Mouse (Mus musculus) layer of hippocampus, adult 8-10 months (tissue): ENCODE measurements around the gene Usp44. TPM values are rescaled to one million over a fixed set of nuclear protein-coding genes. Genes with fewer than 3 reads are reported as not detected.
A peak's percentile ranks its signal among the peaks of the same experiment; 100 is the strongest.

Experiments
- DNase-seq, 2 experiments: peaks; one replicate each; pipeline ENCODE4 v3.0.0; 2022; ENCODE audit warnings: low spot score in 2 of 2
- total RNA-seq, 4 experiments: library from RNA; stranded (reverse); gene quantifications; 2 replicates each; pipeline ENCODE4 v1.2.4; 2022

Gene Usp44
- total RNA-seq, 4 experiments from 2014 or later = not detected

- no peak for DNase-seq
Measured at GRCm38 (mm10) chr10:93846706-93847105, 15.4 kb downstream of the Usp44 start.

- no peak for DNase-seq
Measured at GRCm38 (mm10) chr10:93855126-93855525, 23.8 kb downstream of the Usp44 start.

GRCm38 (mm10) chr10:93856095-93856494 lies 24.7 kb downstream of the Usp44 start:
- DNase-seq = no peak

GRCm38 (mm10) chr10:93868401-93868800 lies 37.0 kb downstream of the Usp44 start:
- DNase-seq = no peak

DNA sequence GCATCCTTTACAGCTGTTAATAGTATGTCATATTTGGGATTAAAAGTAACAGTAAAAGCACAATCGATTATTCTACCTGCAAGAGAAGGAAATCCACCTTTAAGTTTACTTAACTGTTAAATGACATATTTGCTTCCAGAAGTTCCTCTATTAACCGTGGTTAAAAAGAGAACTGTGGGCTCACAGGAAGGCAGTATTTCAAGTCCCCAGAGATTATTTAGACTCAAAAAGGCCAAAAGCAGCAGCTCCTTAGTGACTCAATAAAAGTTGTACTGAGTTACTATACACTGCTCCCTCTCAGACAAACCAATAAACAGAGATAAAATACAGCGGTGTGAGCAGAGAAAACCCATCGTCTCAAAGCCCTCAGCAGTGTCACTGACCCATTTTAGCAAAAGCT lies 37.5 kb downstream of the Usp44 start:
- DNase-seq = no peak

DNA sequence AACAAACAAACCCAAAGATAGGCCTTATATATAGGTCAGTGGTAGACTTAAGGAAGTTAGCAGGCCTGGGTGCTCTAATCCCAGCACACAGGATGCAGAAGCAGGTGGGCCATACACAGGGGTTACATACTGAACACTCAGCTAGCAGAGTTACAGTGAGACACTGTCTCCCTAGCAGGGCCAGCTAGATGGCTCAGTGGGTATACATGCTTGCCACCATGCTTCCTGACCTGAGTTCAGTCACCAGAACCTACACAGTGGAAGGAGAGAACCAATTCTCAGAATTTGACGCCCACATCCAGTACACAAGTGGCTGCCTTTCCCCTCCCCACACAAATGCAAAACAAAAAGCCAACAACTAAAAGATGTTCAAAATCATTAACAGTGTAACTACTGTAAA lies 45.4 kb downstream of the Usp44 start:
- DNase-seq = no peak

DNA sequence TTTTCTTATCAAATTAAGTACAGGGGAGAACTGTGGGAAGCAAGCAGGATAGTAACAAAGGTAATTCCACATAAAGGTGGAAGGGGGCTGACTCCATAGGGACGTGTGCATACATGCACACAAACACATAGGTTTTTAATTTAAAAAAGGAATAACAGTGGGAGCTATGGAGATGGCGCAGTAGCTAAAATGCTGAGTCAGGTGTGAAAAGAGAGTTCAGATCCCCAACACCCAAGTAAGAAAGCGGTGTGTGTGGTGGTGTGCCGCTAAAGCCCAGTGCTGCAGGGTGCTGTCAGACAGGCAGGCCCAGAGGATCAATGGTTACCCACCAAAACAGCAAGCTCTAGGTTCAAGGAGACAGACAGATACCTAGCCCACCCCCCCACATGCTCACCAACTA lies 47.4 kb downstream of the Usp44 start:
- DNase-seq = no peak

- DNase-seq = no peak
Measured at GRCm38 (mm10) chr10:93881918-93882317, 50.6 kb downstream of the Usp44 start.

DNA sequence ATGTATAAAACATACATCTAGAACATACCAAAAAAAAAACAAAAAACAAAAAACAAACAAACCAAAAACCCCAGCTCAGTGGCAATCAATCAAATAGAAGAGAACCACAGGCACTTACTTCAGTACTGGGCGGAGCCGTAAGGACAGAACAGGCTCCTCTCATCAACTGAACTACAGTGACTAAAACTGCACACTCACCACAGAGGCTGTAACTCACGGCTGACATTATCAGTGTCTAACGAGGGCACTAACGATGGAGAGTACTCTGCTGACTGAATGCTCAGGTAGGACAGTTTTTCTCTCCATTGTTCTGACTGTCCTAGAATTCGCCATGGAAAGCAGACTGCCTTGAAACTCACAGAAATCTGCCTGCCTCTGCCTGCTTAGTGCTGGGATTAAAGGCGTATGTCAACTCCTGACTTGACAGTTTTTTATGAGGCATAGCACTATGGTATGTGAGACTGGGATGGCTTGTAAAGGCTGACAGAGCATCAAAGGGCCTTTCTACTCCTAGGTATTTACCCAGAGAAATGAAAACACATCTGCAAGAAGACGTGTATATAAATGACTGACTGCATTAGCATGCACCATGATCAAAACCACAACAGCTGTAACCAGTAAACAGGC lies 51.5 kb downstream of the Usp44 start:
- DNase-seq = no peak

GRCm38 (mm10) chr10:93885839-93886477 lies 54.6 kb downstream of the Usp44 start:
- DNase-seq = no peak

GRCm38 (mm10) chr10:93888590-93888934 lies 57.2 kb downstream of the Usp44 start:
- DNase-seq = no peak

DNA sequence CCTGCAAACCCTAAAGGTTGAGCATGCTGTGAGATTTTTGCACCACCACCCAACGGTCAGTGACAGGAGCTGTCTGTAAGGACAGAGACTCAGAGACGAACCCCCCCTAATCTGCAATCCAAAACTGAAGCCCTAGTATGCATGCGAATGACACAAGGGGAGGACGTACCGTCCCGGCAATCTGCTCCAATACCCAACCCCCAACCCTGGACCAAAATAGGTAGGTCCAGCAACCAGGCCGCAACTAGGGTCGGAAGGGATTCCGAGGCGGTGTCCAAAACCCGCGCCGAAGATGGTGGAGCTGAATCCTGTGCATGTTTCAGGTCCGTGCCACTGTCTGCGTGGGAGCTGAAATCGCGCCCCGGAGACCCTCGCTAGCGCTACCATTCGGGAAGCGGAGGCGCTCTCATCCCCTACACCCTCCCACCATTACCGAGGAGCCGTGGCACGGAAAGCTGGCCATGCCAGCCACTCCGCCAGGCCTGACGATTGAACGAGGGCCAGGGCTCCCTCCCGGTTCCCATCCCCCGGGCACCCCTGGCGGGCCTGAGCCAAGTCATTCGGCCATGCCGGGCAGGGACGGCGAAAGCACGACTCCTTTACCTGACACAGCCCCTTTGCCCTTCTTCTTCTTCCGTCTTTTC lies 57.7 kb downstream of the Usp44 start:
- peak; percentile 26 to 35 for DNase-seq

- peak; percentile 70 to 85 for DNase-seq
Measured at GRCm38 (mm10) chr10:93889579-93889950, 58.2 kb downstream of the Usp44 start.

DNA sequence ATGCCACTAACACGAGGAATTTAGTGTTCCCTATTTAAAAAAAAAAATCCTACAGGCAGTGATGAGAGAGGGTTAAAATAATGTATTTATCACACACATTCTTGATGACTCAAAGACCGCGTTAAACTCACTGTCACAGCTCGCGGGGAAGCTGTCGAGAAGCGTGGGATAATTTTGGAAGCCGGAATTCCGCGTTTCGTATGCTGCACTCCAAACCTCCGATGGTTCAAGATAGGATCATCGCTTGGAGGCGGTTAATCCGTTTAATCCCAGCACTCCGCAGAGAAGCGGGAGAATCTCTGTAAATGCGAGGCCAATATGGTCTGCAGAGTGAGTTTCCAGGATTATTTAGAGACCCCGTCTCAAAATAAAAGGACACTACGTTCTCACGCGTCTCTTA lies 58.6 kb downstream of the Usp44 start:
- peak in 1 of 2 experiments; percentile 54 for DNase-seq

DNA sequence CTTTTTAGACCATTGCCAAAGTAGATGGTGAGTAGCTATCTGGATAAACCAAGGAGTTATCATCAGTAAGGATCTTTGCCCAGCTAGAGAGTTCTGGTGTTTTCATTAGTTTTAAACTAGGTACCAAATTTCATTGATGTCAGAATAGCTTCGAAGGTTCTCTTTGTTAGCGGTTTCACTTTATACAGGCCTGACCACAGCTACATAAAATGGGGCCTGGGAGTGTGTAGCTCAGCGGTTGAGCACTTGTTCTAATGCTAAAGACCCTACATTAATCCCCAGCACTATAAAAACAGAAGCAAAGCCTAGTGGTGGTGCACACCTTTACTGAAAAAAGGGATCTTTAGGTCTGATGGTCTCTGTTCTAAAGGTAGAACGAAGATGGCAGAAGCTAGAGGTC lies 59.2 kb downstream of the Usp44 start:
- no peak for DNase-seq

- DNase-seq = no peak
Measured at GRCm38 (mm10) chr10:93891031-93891430, 59.7 kb downstream of the Usp44 start.

DNA sequence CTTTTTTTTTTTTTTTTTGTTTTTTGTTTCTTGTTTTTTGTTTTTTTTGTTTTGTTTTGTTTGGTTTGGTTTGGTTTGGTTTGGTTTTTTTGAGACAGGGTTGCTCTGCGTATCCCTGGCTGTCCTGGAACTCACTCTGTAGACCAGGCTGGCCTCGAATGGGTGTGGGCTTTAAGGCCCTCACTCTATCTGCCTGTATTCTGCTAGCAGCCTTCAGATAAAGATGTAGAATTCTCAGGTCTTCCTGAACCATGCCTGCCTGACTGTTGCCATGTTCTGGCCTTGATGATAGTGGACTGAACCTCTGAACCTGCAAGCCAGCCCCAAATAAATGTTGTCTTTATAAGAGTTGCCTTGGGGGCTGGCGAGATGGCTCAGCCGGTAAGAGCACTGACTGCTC lies 61.2 kb downstream of the Usp44 start:
- DNase-seq = no peak

DNA sequence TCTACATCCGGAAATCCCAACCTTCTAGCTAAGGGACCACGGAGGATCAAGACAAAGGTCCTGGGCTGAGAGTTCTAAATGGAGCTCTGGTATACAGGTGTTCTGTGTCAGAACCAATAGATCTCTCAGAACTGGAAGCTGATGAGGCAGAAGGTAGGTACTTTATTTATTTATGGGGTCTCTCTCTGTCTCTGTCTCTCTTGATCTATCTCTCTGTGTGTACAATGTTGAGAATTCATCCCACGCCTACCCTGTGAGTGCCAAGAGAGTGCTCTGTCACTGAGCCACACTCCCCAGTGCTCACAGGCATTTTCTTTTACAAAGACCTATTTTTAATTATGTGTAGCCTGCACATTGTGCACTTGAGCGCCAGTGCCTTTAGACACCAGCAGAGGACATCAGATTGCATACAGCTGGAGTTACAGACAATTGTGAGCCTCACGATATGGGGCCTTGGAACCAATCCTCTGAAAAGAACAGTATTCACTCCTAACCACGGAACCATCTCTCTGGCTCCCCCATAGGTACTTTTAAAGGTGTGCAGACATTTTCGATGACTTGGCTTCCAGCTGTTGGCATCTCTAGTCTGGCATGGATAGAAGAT lies 65.8 kb downstream of the Usp44 start, which contains the start of gene Metap2:
Metap2 (minus strand) TSS at position 51 of the 604 bp plus-strand sequence.
- no peak for DNase-seq

DNA sequence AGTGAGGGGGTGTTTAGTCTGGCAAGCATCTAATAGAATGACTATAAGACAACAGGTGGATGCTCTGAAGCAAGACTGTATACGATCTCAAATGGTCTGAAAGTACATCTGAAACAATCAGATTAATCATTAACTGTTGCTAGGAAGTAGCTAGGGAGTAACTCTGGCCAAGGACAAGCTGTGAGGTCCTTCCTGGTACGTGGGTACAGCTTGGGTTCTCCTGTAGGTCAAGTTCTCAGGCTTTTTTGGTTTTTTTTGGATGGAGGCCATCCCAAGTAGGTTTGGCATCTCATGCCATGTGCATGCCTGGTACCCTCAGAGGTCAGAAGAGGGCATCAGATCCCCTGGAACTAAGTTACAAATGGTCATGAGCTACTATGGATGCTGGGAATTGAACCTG lies 67.9 kb downstream of the Usp44 start:
- no peak for DNase-seq

DNA sequence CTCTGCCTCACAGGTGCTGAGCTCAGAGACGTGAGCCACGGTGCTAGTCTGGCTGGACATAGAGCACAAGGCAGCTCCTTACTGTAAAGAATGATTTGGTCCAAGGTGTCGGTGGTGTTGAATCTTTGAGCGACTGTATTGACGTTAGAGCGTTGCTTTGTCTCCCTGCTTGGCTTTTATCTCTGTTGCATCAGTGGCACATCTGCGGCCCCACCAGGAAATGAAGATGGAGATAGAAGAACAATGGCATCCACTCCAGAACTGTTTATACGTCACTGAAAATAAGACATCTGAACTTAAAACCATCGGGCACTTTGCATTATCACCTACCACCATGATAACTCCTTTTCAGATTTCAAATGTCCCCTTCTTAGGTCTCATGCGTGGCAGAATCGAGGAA lies 68.6 kb downstream of the Usp44 start:
- DNase-seq = no peak

DNA sequence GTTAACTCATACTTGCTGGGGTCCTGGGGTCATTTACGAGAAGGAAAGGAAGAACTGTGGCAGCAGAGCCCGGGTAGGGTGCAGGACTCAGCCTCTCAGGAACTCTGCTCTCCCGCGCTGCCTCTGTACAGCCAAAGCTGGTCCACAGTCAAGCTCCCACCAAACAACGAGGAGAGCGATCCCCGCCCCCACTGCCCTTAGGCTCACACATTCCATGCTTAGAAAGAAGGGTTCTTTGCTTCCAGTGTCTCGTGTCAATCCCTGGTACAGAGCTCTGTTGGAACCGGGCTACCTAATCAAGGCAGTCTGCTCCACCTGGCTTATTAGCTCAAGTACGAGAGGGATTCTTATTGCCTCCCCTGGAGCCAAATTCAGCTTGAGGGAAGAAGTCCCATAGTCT lies 76.0 kb downstream of the Usp44 start:
- DNase-seq = no peak
